Mouse (Mus musculus): ENCODE data around the gene Alox12. TPM values are rescaled to one million over a fixed set of nuclear protein-coding genes. Genes with fewer than 3 reads are reported as not detected.

Gene Alox12
- polyA plus RNA-seq, 1 experiment: 0.03 TPM

- TF ChIP-seq GATA1 (IDR thresholded peaks at IDR 0.05; ENCODE audit: low read length) (no peak), TAL1 (IDR thresholded peaks at IDR 0.05; ENCODE audit: low read length) (no peak)
- Histone ChIP-seq H3K9me3 (ENCODE audit: control insufficient read depth, low read length) (no peaks in the 10 kb centered on the region), H3K4me3 (replicated peaks) (peak overlapping the region; percentile 44), H3K4me1 (ENCODE audit: control insufficient read depth) (peaks cover 89% of the 10 kb centered on the region), H3K27me3 (ENCODE audit: control insufficient read depth) (peaks cover 41% of the 10 kb centered on the region), H3K36me3 (ENCODE audit: control insufficient read depth) (peaks cover 20% of the 10 kb centered on the region)
Observed at GRCm38 (mm10) chr11:70227126-70227525, 28.0 kb downstream of the Alox12 start.

GRCm38 (mm10) chr11:70226602-70226890, 28.6 kb downstream of the Alox12 start:
- H3K4me3 ChIP-seq (replicated peaks): peak overlapping the region; percentile 44
- H3K36me3 ChIP-seq (ENCODE audit: control insufficient read depth): peaks cover 21% of the 10 kb centered on the region
- H3K27me3 ChIP-seq (ENCODE audit: control insufficient read depth): peaks cover 41% of the 10 kb centered on the region
- H3K4me1 ChIP-seq (ENCODE audit: control insufficient read depth): peaks cover 95% of the 10 kb centered on the region
- TF ChIP-seq TAL1 (IDR thresholded peaks at IDR 0.05; ENCODE audit: low read length) (no peak), GATA1 (IDR thresholded peaks at IDR 0.05; ENCODE audit: low read length) (no peak)
- no peaks in the 10 kb centered on the region for H3K9me3 ChIP-seq (ENCODE audit: control insufficient read depth, low read length)

GRCm38 (mm10) chr11:70225798-70226601, 29.2 kb downstream of the Alox12 start:
- Histone ChIP-seq H3K4me1 (ENCODE audit: control insufficient read depth) (peaks cover 95% of the 10 kb centered on the region), H3K9me3 (ENCODE audit: control insufficient read depth, low read length) (no peaks in the 10 kb centered on the region), H3K4me3 (replicated peaks) (peak overlapping the region; percentile 44), H3K27me3 (ENCODE audit: control insufficient read depth) (peaks cover 41% of the 10 kb centered on the region), H3K36me3 (ENCODE audit: control insufficient read depth) (peaks cover 21% of the 10 kb centered on the region)
- TF ChIP-seq GATA1 (IDR thresholded peaks at IDR 0.05; ENCODE audit: low read length) (no peak), TAL1 (IDR thresholded peaks at IDR 0.05; ENCODE audit: low read length) (no peak)

GRCm38 (mm10) chr11:70223724-70224123, 31.4 kb downstream of the Alox12 start:
- H3K4me1 ChIP-seq (ENCODE audit: control insufficient read depth): peaks cover 95% of the 10 kb centered on the region
- H3K27me3 ChIP-seq (ENCODE audit: control insufficient read depth): peaks cover 21% of the 10 kb centered on the region
- H3K9me3 ChIP-seq (ENCODE audit: control insufficient read depth, low read length): no peaks in the 10 kb centered on the region
- H3K36me3 ChIP-seq (ENCODE audit: control insufficient read depth): peaks cover 26% of the 10 kb centered on the region
- TF ChIP-seq TAL1 (IDR thresholded peaks at IDR 0.05; ENCODE audit: low read length) (no peak), GATA1 (IDR thresholded peaks at IDR 0.05; ENCODE audit: low read length) (no peak)
- peak overlapping the region; percentile 31 for H3K4me3 ChIP-seq (replicated peaks)

- Histone ChIP-seq H3K36me3 (ENCODE audit: control insufficient read depth) (peaks cover 44% of the 10 kb centered on the region), H3K4me3 (replicated peaks) (peak overlapping the region; percentile 69), H3K9me3 (ENCODE audit: control insufficient read depth, low read length) (no peaks in the 10 kb centered on the region), H3K4me1 (ENCODE audit: control insufficient read depth) (peaks cover 90% of the 10 kb centered on the region), H3K27me3 (ENCODE audit: control insufficient read depth) (peaks cover 12% of the 10 kb centered on the region)
- TF ChIP-seq TAL1 (IDR thresholded peaks at IDR 0.05; ENCODE audit: low read length) (peak; percentile 90), GATA1 (IDR thresholded peaks at IDR 0.05; ENCODE audit: low read length) (peak; percentile 88)
Observed at GRCm38 (mm10) chr11:70221603-70222500, 33.3 kb downstream of the Alox12 start.

GRCm38 (mm10) chr11:70220731-70221602, 34.2 kb downstream of the Alox12 start, which contains the start of gene Slc16a13:
TSS of gene Slc16a13 (minus strand) at chr11:70221064.
- Histone ChIP-seq H3K9me3 (ENCODE audit: control insufficient read depth, low read length) (no peaks in the 10 kb centered on the region), H3K4me1 (ENCODE audit: control insufficient read depth) (peaks cover 81% of the 10 kb centered on the region)
- no peak for TF ChIP-seq GATA1 (IDR thresholded peaks at IDR 0.05; ENCODE audit: low read length)

GRCm38 (mm10) chr11:70220323-70220722, 34.8 kb downstream of the Alox12 start:
- Histone ChIP-seq H3K4me3 (replicated peaks) (peak overlapping the region; percentile 69), H3K9me3 (ENCODE audit: control insufficient read depth, low read length) (no peaks in the 10 kb centered on the region), H3K4me1 (ENCODE audit: control insufficient read depth) (peaks cover 75% of the 10 kb centered on the region), H3K27me3 (ENCODE audit: control insufficient read depth) (peaks cover 14% of the 10 kb centered on the region), H3K36me3 (ENCODE audit: control insufficient read depth) (peaks cover 46% of the 10 kb centered on the region)
- TF ChIP-seq TAL1 (IDR thresholded peaks at IDR 0.05; ENCODE audit: low read length): no peak
- no peak for TF ChIP-seq GATA1 (IDR thresholded peaks at IDR 0.05; ENCODE audit: low read length)

More at GRCm38 (mm10) chr11:70220731-70221602, 34.2 kb downstream of the Alox12 start, which contains the start of gene Slc16a13:
- H3K27me3 ChIP-seq (ENCODE audit: control insufficient read depth): peaks cover 11% of the 10 kb centered on the region
- peaks cover 48% of the 10 kb centered on the region for H3K36me3 ChIP-seq (ENCODE audit: control insufficient read depth)
- H3K4me3 ChIP-seq (replicated peaks): peak within 1 kb of the TSS; percentile 69

- Histone ChIP-seq H3K4me3 (replicated peaks) (peak overlapping the region; percentile 69), H3K36me3 (ENCODE audit: control insufficient read depth) (peaks cover 46% of the 10 kb centered on the region), H3K27me3 (ENCODE audit: control insufficient read depth) (peaks cover 19% of the 10 kb centered on the region), H3K4me1 (ENCODE audit: control insufficient read depth) (peaks cover 75% of the 10 kb centered on the region), H3K9me3 (ENCODE audit: control insufficient read depth, low read length) (peaks cover 3% of the 10 kb centered on the region; the same call in 1 of the 2 replicates)
- TF ChIP-seq GATA1 (IDR thresholded peaks at IDR 0.05; ENCODE audit: low read length): no peak
- no peak for TF ChIP-seq TAL1 (IDR thresholded peaks at IDR 0.05; ENCODE audit: low read length)
Observed at GRCm38 (mm10) chr11:70219873-70220272, 35.3 kb downstream of the Alox12 start.

All from erythroblast, embryonic 14.5 days (primary cell).